Mouse (Mus musculus) gastrocnemius, adult 2 months (tissue): ENCODE measurements at regions not wholly inside any gene's neighbourhood (a gene's known extent, or its start where the extent isn't known, plus 50 kb on each side); places are given as distances from the start of the nearest gene placed in this dataset.

Experiments used
- DNase-seq: peaks from one replicate; pipeline ENCODE4 v3.0.0; 2022
- H3K27ac ChIP-seq: fragments of 200-600 bp; 2 replicates; pipeline ENCODE4 v1.8.1; 2022; ENCODE audit warnings: mild to moderate bottlenecking
- H3K4me3 ChIP-seq: fragments of 200-600 bp; 2 replicates; pipeline ENCODE4 v1.8.1; 2022; ENCODE audit warnings: mild to moderate bottlenecking, moderate library complexity
- CTCF ChIP-seq: fragments of 200-600 bp; IDR thresholded peaks from 2 replicates; pipeline ENCODE4 v1.8.1; 2022; ENCODE audit warnings: antibody characterized with exemption, mild to moderate bottlenecking, moderate library complexity
- intact Hi-C: fragments of 180-260 bp; cut with DNase I; formaldehyde crosslinking; loops from one replicate; pipeline ENCODE4 v1.15.1; 2025

- no peak for TF ChIP-seq CTCF
- DNase-seq, result peak; percentile 84
- intact Hi-C loops, result loop anchor here (10.0 kb wide), 2 partner anchors 146 to 244 kb away; no protein-coding TSS in a partner anchor
- Histone ChIP-seq H3K27ac (peak overlapping the region; percentile 83), H3K4me3 (peak overlapping the region; percentile 80)
Observed at GRCm38 (mm10) chr1:137898397-137898796, 277.1 kb downstream of the Ptprc start.

- no peak overlapping the region for H3K27ac ChIP-seq
- DNase-seq, result no peak
- no peak for TF ChIP-seq CTCF
- no peak overlapping the region for H3K4me3 ChIP-seq
- intact Hi-C loops, result no loop called here
Observed at GRCm38 (mm10) chr1:137881656-137882055, 293.9 kb downstream of the Ptprc start.

GRCm38 (mm10) chr1:137874361-137874760 lies 301.1 kb downstream of the Ptprc start:
- Histone ChIP-seq H3K4me3 (no peak overlapping the region), H3K27ac (no peak overlapping the region)
- no peak for TF ChIP-seq CTCF
- intact Hi-C loops, result no loop called here
- no peak for DNase-seq

- H3K27ac ChIP-seq, result no peak overlapping the region
- intact Hi-C loops, result no loop called here
Observed at GRCm38 (mm10) chr1:137873628-137874027, 301.9 kb downstream of the Ptprc start.

GRCm38 (mm10) chr1:137865030-137865429 lies 310.5 kb downstream of the Ptprc start:
- no peak overlapping the region for H3K4me3 ChIP-seq
- DNase-seq, result no peak
- no peak for TF ChIP-seq CTCF
- intact Hi-C loops, result no loop called here
- H3K27ac ChIP-seq, result no peak overlapping the region

More at GRCm38 (mm10) chr1:137873628-137874027, 301.9 kb downstream of the Ptprc start:
- no peak for TF ChIP-seq CTCF
- no peak for DNase-seq
- H3K4me3 ChIP-seq, result no peak overlapping the region

GRCm38 (mm10) chr1:137863506-137863905 lies 312.0 kb downstream of the Ptprc start:
- H3K27ac ChIP-seq, result no peak overlapping the region
- intact Hi-C loops, result no loop called here
- no peak for TF ChIP-seq CTCF

GRCm38 (mm10) chr1:137852262-137852661 lies 323.2 kb downstream of the Ptprc start:
- TF ChIP-seq CTCF, result no peak
- no peak for DNase-seq
- Histone ChIP-seq H3K27ac (no peak overlapping the region), H3K4me3 (no peak overlapping the region)
- intact Hi-C loops, result no loop called here

More at GRCm38 (mm10) chr1:137863506-137863905, 312.0 kb downstream of the Ptprc start:
- DNase-seq, result no peak
- no peak overlapping the region for H3K4me3 ChIP-seq

- TF ChIP-seq CTCF, result no peak
- intact Hi-C loops, result no loop called here
- Histone ChIP-seq H3K27ac (no peak overlapping the region), H3K4me3 (no peak overlapping the region)
- no peak for DNase-seq
Observed at GRCm38 (mm10) chr1:137847311-137847923, 328.1 kb downstream of the Ptprc start.

GRCm38 (mm10) chr1:137846857-137847256 lies 328.7 kb downstream of the Ptprc start:
- no peak for DNase-seq
- Histone ChIP-seq H3K27ac (no peak overlapping the region), H3K4me3 (no peak overlapping the region)
- no peak for TF ChIP-seq CTCF
- intact Hi-C loops, result no loop called here

- no peak for TF ChIP-seq CTCF
- H3K4me3 ChIP-seq, result no peak overlapping the region
- no peak overlapping the region for H3K27ac ChIP-seq
- intact Hi-C loops, result no loop called here
- no peak for DNase-seq
Observed at GRCm38 (mm10) chr1:137840531-137840930, 335.0 kb downstream of the Ptprc start.

- intact Hi-C loops, result no loop called here
- TF ChIP-seq CTCF, result no peak
- no peak for DNase-seq
- H3K4me3 ChIP-seq, result no peak overlapping the region
- no peak overlapping the region for H3K27ac ChIP-seq
Observed at GRCm38 (mm10) chr1:137839703-137840102, 335.8 kb downstream of the Ptprc start.

GRCm38 (mm10) chr1:137839263-137839662 lies 336.2 kb downstream of the Ptprc start:
- Histone ChIP-seq H3K27ac (no peak overlapping the region), H3K4me3 (no peak overlapping the region)
- intact Hi-C loops, result no loop called here
- no peak for TF ChIP-seq CTCF
- DNase-seq, result no peak

- no peak overlapping the region for H3K4me3 ChIP-seq
- intact Hi-C loops, result no loop called here
- no peak for DNase-seq
- no peak overlapping the region for H3K27ac ChIP-seq
- TF ChIP-seq CTCF, result no peak
Observed at GRCm38 (mm10) chr1:137838357-137838756, 337.2 kb downstream of the Ptprc start.

- H3K4me3 ChIP-seq, result no peak overlapping the region
- H3K27ac ChIP-seq, result no peak overlapping the region
- no peak for DNase-seq
- intact Hi-C loops, result no loop called here
- TF ChIP-seq CTCF, result no peak
Observed at GRCm38 (mm10) chr1:137833535-137833934, 342.0 kb downstream of the Ptprc start.
